Mouse (Mus musculus) adrenal gland, postnatal 36 days (tissue): ENCODE measurements around the gene Camta2. TPM values are rescaled to one million over a fixed set of nuclear protein-coding genes. Genes with fewer than 3 reads are reported as not detected.

ENCODE experiments used
- microRNA-seq: library from miRNA; unstranded; fragments of <30 nt; microRNA quantifications from one replicate; pipeline ENCODE4 v1.2.0, GENCODE M21; 2021
- total RNA-seq, 2 experiments: library from RNA; stranded (reverse); gene quantifications; 2 replicates each; pipeline ENCODE4 v1.2.3; 2021

The Camta2 gene
- total RNA-seq, 2 experiments from 2014 or later = 36.5 to 45.7 TPM

Small RNAs within 50 kb of the gene (microRNA-seq; reads per million reads assigned to microRNA genes)
- gene Mir6925 = 1.00 reads per million

Other genes with a start within 250 kb of the Camta2 start
- 10 to 100 TPM; 20.3 to 24.4 TPM for gene Med11, start 236.2 kb downstream of the Camta2 start, total RNA-seq
- 1 to 10 TPM; 1.4 to 1.8 TPM for gene Zmynd15, start 228.7 kb downstream of the Camta2 start, total RNA-seq
- gene Cxcl16, start 228.1 kb downstream of the Camta2 start, total RNA-seq = 1 to 10 TPM; 7.4 to 8.5 TPM
- under 1 TPM in 1 of 2 experiments, not detected in 1; 0.46 TPM for gene Tm4sf5, start 182.9 kb downstream of the Camta2 start, total RNA-seq
- under 1 TPM in 1 of 2 experiments, not detected in 1; 0.66 TPM for gene Vmo1, start 173.5 kb downstream of the Camta2 start, total RNA-seq
- gene Gltpd2, start 168.9 kb downstream of the Camta2 start, total RNA-seq = not detected
- gene Psmb6, start 162.7 kb downstream of the Camta2 start, total RNA-seq = 100 to 1,000 TPM; 282 to 297 TPM
- gene Gm40193, start 155.2 kb downstream of the Camta2 start, total RNA-seq = not detected
- 1 to 10 TPM; 8.1 to 8.6 TPM for gene Pld2, start 148.0 kb downstream of the Camta2 start, total RNA-seq
- 10 to 100 TPM; 39.2 to 42.6 TPM for gene Mink1, start 125.2 kb downstream of the Camta2 start, total RNA-seq
- gene 4930544D05Rik, start 72.3 kb downstream of the Camta2 start, total RNA-seq = not detected
- gene Chrne, start 68.9 kb downstream of the Camta2 start, total RNA-seq = not detected
- under 1 TPM in 1 of 2 experiments, not detected in 1; 0.13 TPM for gene Gp1ba, start 49.0 kb downstream of the Camta2 start, total RNA-seq
- gene Rnf167, start 40.9 kb downstream of the Camta2 start, total RNA-seq = 10 to 100 TPM; 83.6 to 83.8 TPM
- gene Slc25a11, start 40.6 kb downstream of the Camta2 start, total RNA-seq = 100 to 1,000 TPM; 127 to 165 TPM
- gene Pfn1, start 33.5 kb downstream of the Camta2 start, total RNA-seq = 100 to 1,000 TPM; 853 to 925 TPM
- 10 to 100 TPM; 21.2 to 35.5 TPM for gene Eno3, start 30.9 kb downstream of the Camta2 start, total RNA-seq
- gene Spag7, start 18.7 kb downstream of the Camta2 start, total RNA-seq = 10 to 100 TPM; 87.1 to 88.1 TPM
- 10 to 100 TPM in 1 of 2 experiments, 1 to 10 TPM in 1; 9.5 to 12.2 TPM for gene Inca1, start 12.1 kb upstream of the Camta2 start, total RNA-seq
- gene Kif1c, start 12.4 kb upstream of the Camta2 start, total RNA-seq = 100 to 1,000 TPM; 178 to 195 TPM
- gene Zfp3, start 76.1 kb upstream of the Camta2 start, total RNA-seq = 1 to 10 TPM; 8.4 to 9.4 TPM
- gene Scimp, start 124.5 kb upstream of the Camta2 start, total RNA-seq = 1 to 10 TPM; 1.2 to 1.3 TPM
- gene Rabep1, start 156.7 kb upstream of the Camta2 start, total RNA-seq = 100 to 1,000 TPM; 144 to 170 TPM